Mouse (Mus musculus) forebrain, embryonic 14.5 days (tissue): ENCODE measurements at regions not wholly inside any gene's neighbourhood (a gene's known extent, or its start where the extent isn't known, plus 50 kb on each side); places are given as distances from the start of the nearest gene placed in this dataset.
A peak's percentile ranks its signal among the peaks of the same experiment; 100 is the strongest.

ENCODE experiments used
- ATAC-seq: fragments of 200-750 bp; cut with Nextera tagmentation; 2 replicates; pipeline ENCODE4 v1.8.0; 2017; ENCODE audit warnings: mild to moderate bottlenecking, moderate library complexity
- DNase-seq: peaks from one replicate; pipeline ENCODE4 v3.0.0-alpha.2; 2015; ENCODE audit warnings: low spot score
- H3K27ac ChIP-seq: fragments of 300-500 bp; sonication (generic); 2 replicates; pipeline ENCODE4 v1.5.1; 2014; ENCODE audit warnings: low read depth, mild to moderate bottlenecking, control low read depth, low read length, moderate library complexity
- H3K27me3 ChIP-seq: fragments of 300-500 bp; sonication (generic); replicated peaks from 2 replicates; pipeline ENCODE4 v1.6.1; 2014; ENCODE audit warnings: low read length, control low read depth, mixed read lengths; ENCODE audit not compliant: control insufficient read depth, insufficient read depth
- H3K36me3 ChIP-seq: fragments of 300-500 bp; sonication (generic); 2 replicates; pipeline ENCODE4 v1.6.1; 2014; ENCODE audit warnings: low read length, control low read depth; ENCODE audit not compliant: control insufficient read depth, insufficient read depth
- H3K4me1 ChIP-seq: fragments of 300-500 bp; sonication (generic); 2 replicates; pipeline ENCODE4 v1.6.1; 2014; ENCODE audit warnings: antibody characterized with exemption, low read length, control low read depth; ENCODE audit not compliant: control insufficient read depth, insufficient read depth
- H3K4me2 ChIP-seq: fragments of 300-500 bp; sonication (generic); 2 replicates; pipeline ENCODE4 v1.6.1; 2014; ENCODE audit warnings: mild to moderate bottlenecking, control low read depth, low read length
- H3K4me3 ChIP-seq: fragments of 300-500 bp; sonication (generic); 2 replicates; pipeline ENCODE4 v1.5.1; 2014; ENCODE audit warnings: low read depth, low read length, control low read depth
- H3K9ac ChIP-seq: fragments of 300-500 bp; sonication (generic); 2 replicates; pipeline ENCODE4 v1.6.1; 2014; ENCODE audit warnings: mild to moderate bottlenecking, low read length, control low read depth, moderate library complexity
- H3K9me3 ChIP-seq: fragments of 300-500 bp; sonication (generic); replicated peaks from 2 replicates; pipeline ENCODE4 v1.6.1; 2016; ENCODE audit warnings: low read length, control low read depth, mixed read lengths; ENCODE audit not compliant: control insufficient read depth
- WGBS: fragments of 180-500 bp; shearing (Covaris S2); extraction: QIAGEN DNeasy Blood & Tissue Kit; methylation state at CpG from one replicate; pipeline ENCODE4 v1.1.7; 2014; 5-methylcytosine and 5-hydroxymethylcytosine counted together

DNA sequence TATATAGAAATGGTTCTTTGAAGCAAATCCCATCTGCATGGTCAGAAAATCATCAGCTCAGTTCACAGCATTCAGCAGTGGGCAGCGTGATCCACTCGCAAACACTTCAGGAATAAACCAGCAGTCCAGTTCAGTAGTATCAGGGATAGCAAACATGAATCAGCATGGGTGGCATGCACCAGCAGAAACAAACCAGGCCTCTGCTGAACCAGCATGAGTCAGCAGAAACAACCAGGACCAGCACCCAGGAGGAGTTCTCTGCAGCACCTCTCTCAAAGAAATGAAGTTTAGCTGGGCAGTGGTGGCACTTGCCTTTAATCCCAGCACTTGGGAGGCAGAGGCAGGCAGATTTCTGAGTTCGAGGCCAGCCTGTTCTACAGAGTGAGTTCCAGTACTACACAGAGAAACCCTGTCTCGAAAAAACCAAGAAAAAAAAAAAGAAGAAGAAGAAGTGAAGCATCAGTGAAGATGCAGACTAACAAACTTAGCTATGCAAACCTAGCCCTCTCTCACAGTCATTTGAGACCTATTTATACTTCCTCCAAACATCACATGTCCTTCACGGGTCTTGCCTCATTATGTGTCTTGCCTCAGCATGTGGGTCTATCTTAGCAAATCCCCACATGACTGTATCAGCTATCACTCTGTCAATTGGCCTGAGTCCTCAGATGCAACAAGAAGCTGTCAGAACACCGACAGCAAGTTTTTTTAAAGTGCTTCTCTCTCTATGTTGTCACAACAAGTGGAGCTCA lies 80.2 kb downstream of the Fthl17a start:
- WGBS = 81% methylated on average over 6 of the region's 6 CpGs
- no peak for ATAC-seq
- DNase-seq = no peak
- Histone ChIP-seq H3K4me1 (no peaks in the 10 kb centered on the region), H3K4me2 (no peak overlapping the region), H3K4me3 (no peak overlapping the region), H3K9ac (no peak overlapping the region), H3K27me3 (no peaks in the 10 kb centered on the region), H3K36me3 (no peaks in the 10 kb centered on the region), H3K27ac (no peak overlapping the region), H3K9me3 (no peaks in the 10 kb centered on the region)

DNA sequence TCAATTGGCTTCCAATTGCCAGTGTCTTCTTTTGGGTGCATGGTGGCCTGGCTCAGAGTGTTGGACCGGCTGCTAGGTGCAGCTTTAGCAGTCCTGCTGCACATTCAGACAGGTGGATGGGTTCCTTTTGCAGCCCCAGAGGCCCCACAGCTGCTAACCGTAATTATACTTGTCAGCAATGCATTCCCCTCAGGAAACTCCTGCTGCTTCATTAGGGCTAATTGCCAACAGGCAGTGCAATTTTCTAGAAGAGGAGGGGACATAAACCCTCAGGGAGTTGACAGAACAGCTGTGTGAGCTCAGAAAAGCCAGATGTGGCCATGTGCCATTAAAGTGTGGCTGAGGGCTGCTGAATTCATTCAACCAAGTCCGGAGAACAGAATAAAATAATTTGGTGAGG lies 94.0 kb downstream of the Fthl17a start:
- DNase-seq = peak; percentile 51
- Histone ChIP-seq H3K9me3 (no peaks in the 10 kb centered on the region), H3K36me3 (no peaks in the 10 kb centered on the region), H3K4me1 (no peaks in the 10 kb centered on the region), H3K27ac (no peak overlapping the region), H3K27me3 (no peaks in the 10 kb centered on the region), H3K4me3 (no peak overlapping the region), H3K4me2 (no peak overlapping the region), H3K9ac (no peak overlapping the region)
- peak; percentile 46; the same call in 1 of the 2 replicates for ATAC-seq
- 40% methylated on average over 3 of the region's 3 CpGs for WGBS

DNA sequence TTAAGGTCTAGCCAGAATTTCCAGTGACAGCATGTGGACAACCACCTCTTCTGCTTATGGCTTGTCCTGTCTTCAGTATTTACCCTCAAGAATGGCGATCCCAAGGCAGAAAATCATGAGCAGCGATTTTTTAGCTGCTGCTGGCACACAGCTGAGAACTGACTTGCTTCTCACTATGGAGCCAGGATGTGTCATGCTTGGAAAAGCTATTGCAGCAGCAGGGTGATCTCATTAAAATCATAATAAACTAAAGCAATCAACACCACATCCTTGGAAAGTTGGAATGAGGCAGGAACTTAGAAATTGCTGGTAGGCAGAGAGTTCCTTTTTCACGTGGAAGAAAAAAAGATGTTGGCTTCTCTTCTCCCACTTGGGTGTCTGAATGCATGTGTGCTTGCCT lies 125.8 kb downstream of the Fthl17a start:
- H3K9ac ChIP-seq = no peak overlapping the region
- H3K27ac ChIP-seq = no peak overlapping the region
- 46% methylated on average over 3 of the region's 3 CpGs for WGBS
- H3K4me3 ChIP-seq = no peak overlapping the region
- no peaks in the 10 kb centered on the region for H3K9me3 ChIP-seq
- H3K27me3 ChIP-seq = no peaks in the 10 kb centered on the region
- ATAC-seq (no peak), DNase-seq (peak; percentile 7)
- H3K4me2 ChIP-seq = no peak overlapping the region
- H3K36me3 ChIP-seq = no peaks in the 10 kb centered on the region
- no peaks in the 10 kb centered on the region for H3K4me1 ChIP-seq

DNA sequence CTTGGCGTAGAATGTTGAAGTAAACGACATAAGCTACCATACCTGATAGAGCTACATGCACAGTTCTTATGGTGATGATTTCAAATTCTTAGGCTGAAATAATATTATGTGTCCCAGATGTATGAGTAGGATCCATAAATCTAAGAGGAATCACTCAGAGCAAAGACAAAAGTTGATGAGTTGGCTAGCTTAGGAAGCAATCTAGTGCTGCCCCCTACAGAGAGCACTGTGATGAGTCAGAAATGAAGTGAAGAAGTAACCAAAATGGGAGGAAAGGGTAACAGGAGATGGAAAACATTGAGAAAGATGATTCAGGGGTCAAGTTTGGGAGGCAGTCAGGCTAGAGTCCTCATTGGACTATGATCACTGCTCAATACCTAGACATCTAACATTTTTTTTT lies 135.0 kb downstream of the Fthl17a start:
- no peaks in the 10 kb centered on the region for H3K36me3 ChIP-seq
- no peaks in the 10 kb centered on the region for H3K9me3 ChIP-seq
- ATAC-seq (no peak), DNase-seq (no peak)
- 90% methylated on average over 2 of the region's 2 CpGs for WGBS
- H3K27ac ChIP-seq = no peak overlapping the region
- no peaks in the 10 kb centered on the region for H3K27me3 ChIP-seq
- no peak overlapping the region for H3K9ac ChIP-seq
- no peak overlapping the region for H3K4me3 ChIP-seq
- H3K4me2 ChIP-seq = no peak overlapping the region
- H3K4me1 ChIP-seq = no peaks in the 10 kb centered on the region
